Mouse (Mus musculus): ENCODE results near the gene Zfp61.

DNA sequence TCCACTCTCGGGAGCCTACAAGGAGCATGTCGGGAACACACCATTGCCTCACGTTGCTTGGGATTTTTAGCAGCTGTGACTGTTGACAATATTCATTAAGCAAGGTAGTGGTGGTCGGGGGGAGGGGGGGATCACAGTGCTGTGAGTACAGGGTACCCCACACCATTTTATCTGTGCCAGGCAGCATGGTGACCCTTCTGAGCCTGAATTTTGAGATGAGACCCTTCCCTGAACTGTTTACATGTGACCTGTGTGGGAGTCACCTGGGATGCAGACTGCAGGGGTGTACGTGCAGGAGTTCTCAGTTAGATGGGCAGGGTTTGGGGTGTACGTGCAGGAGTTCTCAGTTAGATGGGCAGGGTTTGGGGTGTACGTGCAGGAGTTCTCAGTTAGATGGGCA, 4.6 kb downstream of the Zfp61 start:
- no peak for TF ChIP-seq CTCF (IDR thresholded peaks at IDR 0.05; ENCODE audit: low read depth)
- no peak for TF ChIP-seq EP300 (IDR thresholded peaks at IDR 0.05; ENCODE audit: low read depth)
